Mouse (Mus musculus): ENCODE data around the gene Eif4e2. TPM values are rescaled to one million over a fixed set of nuclear protein-coding genes. Genes with fewer than 3 reads are reported as not detected.

The Eif4e2 gene
- polyA plus RNA-seq, 1 experiment from 2014 or later: 106 TPM

GRCm38 (mm10) chr1:87205038-87205437, 8.7 kb upstream of the Eif4e2 start:
- no peaks in the 10 kb centered on the region for H3K4me1 ChIP-seq (replicated peaks)
- 56% methylated on average over 6 of the region's 6 CpGs for WGBS
- H3K9ac ChIP-seq: no peak overlapping the region
- no peak for ATAC-seq (ENCODE audit: low FRiP score)
- H3K27me3 ChIP-seq: peaks cover 42% of the 10 kb centered on the region
- no peaks in the 10 kb centered on the region for H3K9me3 ChIP-seq
- no peak overlapping the region for H3K4me2 ChIP-seq
- H3K4me3 ChIP-seq: no peak overlapping the region
- H3K36me3 ChIP-seq: no peaks in the 10 kb centered on the region
- H3K27ac ChIP-seq: no peak overlapping the region

GRCm38 (mm10) chr1:87205502-87205901, 8.2 kb upstream of the Eif4e2 start:
- Histone ChIP-seq H3K27me3 (peaks cover 42% of the 10 kb centered on the region), H3K9me3 (no peaks in the 10 kb centered on the region), H3K27ac (no peak overlapping the region), H3K36me3 (no peaks in the 10 kb centered on the region), H3K4me1 (replicated peaks) (no peaks in the 10 kb centered on the region), H3K4me2 (no peak overlapping the region), H3K9ac (no peak overlapping the region), H3K4me3 (no peak overlapping the region)
- WGBS: 51% methylated on average over 3 of the region's 3 CpGs
- ATAC-seq (ENCODE audit: low FRiP score): no peak

GRCm38 (mm10) chr1:87206339-87206738, 7.4 kb upstream of the Eif4e2 start:
- 24% methylated on average over 17 of the region's 17 CpGs for whole genome bisulfite sequencing
- no peaks in the 10 kb centered on the region for H3K9me3 ChIP-seq

GRCm38 (mm10) chr1:87211431-87211830, 2.3 kb upstream of the Eif4e2 start:
- H3K36me3 ChIP-seq: no peaks in the 10 kb centered on the region
- H3K27me3 ChIP-seq: peaks cover 26% of the 10 kb centered on the region
- no peak overlapping the region for H3K27ac ChIP-seq
- WGBS: 95% methylated on average over 4 of the region's 4 CpGs
- H3K4me2 ChIP-seq: no peak overlapping the region
- H3K9me3 ChIP-seq: no peaks in the 10 kb centered on the region
- ATAC-seq (ENCODE audit: low FRiP score): no peak
- H3K9ac ChIP-seq: no peak overlapping the region
- H3K4me1 ChIP-seq (replicated peaks): peaks cover 28% of the 10 kb centered on the region
- no peak overlapping the region for H3K4me3 ChIP-seq

More at GRCm38 (mm10) chr1:87206339-87206738, 7.4 kb upstream of the Eif4e2 start:
- H3K9ac ChIP-seq: no peak overlapping the region
- no peak overlapping the region for H3K4me2 ChIP-seq
- no peak for ATAC-seq (ENCODE audit: low FRiP score)
- no peaks in the 10 kb centered on the region for H3K4me1 ChIP-seq (replicated peaks)
- peaks cover 42% of the 10 kb centered on the region for H3K27me3 ChIP-seq
- H3K4me3 ChIP-seq: no peak overlapping the region
- no peak overlapping the region for H3K27ac ChIP-seq
- H3K36me3 ChIP-seq: no peaks in the 10 kb centered on the region

GRCm38 (mm10) chr1:87214748-87215147, 1.0 kb downstream of the Eif4e2 start:
- ATAC-seq (ENCODE audit: low FRiP score): no peak
- Histone ChIP-seq H3K36me3 (peaks cover 6% of the 10 kb centered on the region), H3K4me3 (peak overlapping the region; percentile 84), H3K9ac (peak overlapping the region; percentile 95), H3K27me3 (no peaks in the 10 kb centered on the region), H3K4me2 (peak overlapping the region; percentile 74), H3K27ac (peak overlapping the region; percentile 98), H3K4me1 (replicated peaks) (peaks cover 47% of the 10 kb centered on the region), H3K9me3 (no peaks in the 10 kb centered on the region)
- 31% methylated on average over 4 of the region's 4 CpGs for WGBS

GRCm38 (mm10) chr1:87217938-87218337, 4.2 kb downstream of the Eif4e2 start:
- ATAC-seq (ENCODE audit: low FRiP score): no peak
- Histone ChIP-seq H3K4me3 (no peak overlapping the region), H3K4me2 (no peak overlapping the region), H3K27ac (no peak overlapping the region), H3K36me3 (peaks cover 38% of the 10 kb centered on the region), H3K4me1 (replicated peaks) (peaks cover 44% of the 10 kb centered on the region), H3K9ac (no peak overlapping the region), H3K9me3 (no peaks in the 10 kb centered on the region), H3K27me3 (no peaks in the 10 kb centered on the region)
- 54% methylated on average over 3 of the region's 3 CpGs for WGBS

- no peak overlapping the region for H3K27ac ChIP-seq
Observed at GRCm38 (mm10) chr1:87225739-87226138, 12.0 kb downstream of the Eif4e2 start.

GRCm38 (mm10) chr1:87226409-87227159, 12.9 kb downstream of the Eif4e2 start:
- Histone ChIP-seq H3K9ac (no peak overlapping the region), H3K27me3 (no peaks in the 10 kb centered on the region), H3K4me3 (no peak overlapping the region), H3K36me3 (peaks cover 96% of the 10 kb centered on the region), H3K4me2 (no peak overlapping the region), H3K4me1 (replicated peaks) (no peaks in the 10 kb centered on the region), H3K9me3 (no peaks in the 10 kb centered on the region), H3K27ac (no peak overlapping the region)
- WGBS: 100% methylated on average over 1 of the region's 1 CpGs
- ATAC-seq (ENCODE audit: low FRiP score): no peak

More at GRCm38 (mm10) chr1:87225739-87226138, 12.0 kb downstream of the Eif4e2 start:
- ATAC-seq (ENCODE audit: low FRiP score): no peak
- Histone ChIP-seq H3K4me1 (replicated peaks) (no peaks in the 10 kb centered on the region), H3K9me3 (no peaks in the 10 kb centered on the region), H3K4me3 (no peak overlapping the region), H3K36me3 (peaks cover 98% of the 10 kb centered on the region), H3K27me3 (no peaks in the 10 kb centered on the region), H3K4me2 (no peak overlapping the region), H3K9ac (no peak overlapping the region)
- 97% methylated on average over 8 of the region's 8 CpGs for WGBS

GRCm38 (mm10) chr1:87227160-87227550, 13.4 kb downstream of the Eif4e2 start:
- H3K4me1 ChIP-seq (replicated peaks): no peaks in the 10 kb centered on the region
- H3K4me2 ChIP-seq: no peak overlapping the region
- no peak for ATAC-seq (ENCODE audit: low FRiP score)
- H3K36me3 ChIP-seq: peaks cover 96% of the 10 kb centered on the region
- no peaks in the 10 kb centered on the region for H3K27me3 ChIP-seq
- H3K9me3 ChIP-seq: no peaks in the 10 kb centered on the region
- no peak overlapping the region for H3K27ac ChIP-seq
- H3K9ac ChIP-seq: no peak overlapping the region
- WGBS: 88% methylated on average over 3 of the region's 3 CpGs
- H3K4me3 ChIP-seq: no peak overlapping the region

- no peak overlapping the region for H3K27ac ChIP-seq
- H3K9me3 ChIP-seq: no peaks in the 10 kb centered on the region
- H3K4me3 ChIP-seq: no peak overlapping the region
- H3K4me1 ChIP-seq (replicated peaks): no peaks in the 10 kb centered on the region
- no peak overlapping the region for H3K4me2 ChIP-seq
- H3K36me3 ChIP-seq: peaks cover 96% of the 10 kb centered on the region
- H3K9ac ChIP-seq: no peak overlapping the region
- H3K27me3 ChIP-seq: no peaks in the 10 kb centered on the region
- 64% methylated on average over 5 of the region's 5 CpGs for whole genome bisulfite sequencing
- ATAC-seq (ENCODE audit: low FRiP score): no peak
Observed at GRCm38 (mm10) chr1:87230606-87231005, 16.9 kb downstream of the Eif4e2 start.

GRCm38 (mm10) chr1:87232197-87232596, 18.5 kb downstream of the Eif4e2 start:
- Histone ChIP-seq H3K27me3 (no peaks in the 10 kb centered on the region), H3K4me3 (no peak overlapping the region), H3K36me3 (peaks cover 96% of the 10 kb centered on the region), H3K4me2 (no peak overlapping the region), H3K27ac (no peak overlapping the region), H3K9me3 (no peaks in the 10 kb centered on the region), H3K4me1 (replicated peaks) (no peaks in the 10 kb centered on the region), H3K9ac (no peak overlapping the region)
- ATAC-seq (ENCODE audit: low FRiP score): no peak
- 78% methylated on average over 7 of the region's 7 CpGs for WGBS

GRCm38 (mm10) chr1:87239056-87239455, 25.3 kb downstream of the Eif4e2 start:
- 79% methylated on average over 8 of the region's 8 CpGs for WGBS
- H3K36me3 ChIP-seq: peaks cover 52% of the 10 kb centered on the region
- no peak overlapping the region for H3K27ac ChIP-seq
- no peaks in the 10 kb centered on the region for H3K4me1 ChIP-seq (replicated peaks)
- no peak for ATAC-seq (ENCODE audit: low FRiP score)
- no peaks in the 10 kb centered on the region for H3K27me3 ChIP-seq
- H3K4me2 ChIP-seq: no peak overlapping the region
- H3K9ac ChIP-seq: no peak overlapping the region
- H3K9me3 ChIP-seq: no peaks in the 10 kb centered on the region
- no peak overlapping the region for H3K4me3 ChIP-seq

GRCm38 (mm10) chr1:87243021-87243420, 29.3 kb downstream of the Eif4e2 start:
- no peak for ATAC-seq (ENCODE audit: low FRiP score)
- 93% methylated on average over 8 of the region's 8 CpGs for WGBS
- Histone ChIP-seq H3K27ac (no peak overlapping the region), H3K4me2 (no peak overlapping the region), H3K4me3 (no peak overlapping the region), H3K9me3 (no peaks in the 10 kb centered on the region), H3K4me1 (replicated peaks) (peaks cover 6% of the 10 kb centered on the region; the same call in 1 of the 2 replicates), H3K36me3 (peaks cover 14% of the 10 kb centered on the region), H3K9ac (no peak overlapping the region), H3K27me3 (no peaks in the 10 kb centered on the region)
